Mouse (Mus musculus) 416B (cell line): ENCODE measurements around the gene App.

ENCODE experiments used
- DNase-seq: peaks from one replicate; pipeline ENCODE4 v3.0.0; 2011; ENCODE audit warnings: low read depth

Gene App

DNA sequence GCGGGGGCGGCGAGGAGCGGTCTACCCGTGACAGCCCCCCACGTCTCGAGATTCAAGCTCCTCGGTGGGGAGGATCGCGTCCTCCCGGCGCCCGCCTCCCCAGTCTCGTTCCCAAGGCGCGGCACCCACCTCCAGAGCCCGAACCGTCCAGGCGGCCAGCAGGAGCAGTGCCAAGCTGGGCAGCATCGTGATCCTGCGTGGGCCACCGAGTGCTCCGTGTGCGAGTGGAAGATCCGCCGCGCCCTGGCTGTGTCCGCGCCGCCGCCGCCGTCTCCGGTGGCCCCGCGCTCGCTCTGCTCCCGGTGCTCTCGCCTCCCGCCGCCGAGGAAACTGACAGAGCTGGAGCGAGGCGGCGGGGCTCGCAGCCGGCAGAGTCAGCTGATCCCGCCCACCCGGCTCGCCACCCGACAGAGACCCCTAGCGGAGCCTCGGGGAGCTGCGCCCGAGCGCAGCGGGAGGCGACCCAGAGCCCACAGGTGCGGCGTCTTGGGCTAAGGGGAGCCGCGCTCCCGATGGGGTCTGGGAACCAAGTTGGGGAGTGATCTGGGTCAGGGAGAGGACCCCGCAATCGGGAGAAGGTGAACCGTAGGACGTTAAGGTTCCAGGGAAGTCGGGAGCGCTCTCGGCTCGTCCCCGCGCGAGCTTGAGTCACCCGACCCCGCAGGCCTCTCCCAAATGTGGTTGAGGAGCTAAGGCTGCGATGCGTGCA is at the start of gene App:
App (minus strand) TSS at position 394 of the 709 bp plus-strand sequence.
- no peak for DNase-seq

DNA sequence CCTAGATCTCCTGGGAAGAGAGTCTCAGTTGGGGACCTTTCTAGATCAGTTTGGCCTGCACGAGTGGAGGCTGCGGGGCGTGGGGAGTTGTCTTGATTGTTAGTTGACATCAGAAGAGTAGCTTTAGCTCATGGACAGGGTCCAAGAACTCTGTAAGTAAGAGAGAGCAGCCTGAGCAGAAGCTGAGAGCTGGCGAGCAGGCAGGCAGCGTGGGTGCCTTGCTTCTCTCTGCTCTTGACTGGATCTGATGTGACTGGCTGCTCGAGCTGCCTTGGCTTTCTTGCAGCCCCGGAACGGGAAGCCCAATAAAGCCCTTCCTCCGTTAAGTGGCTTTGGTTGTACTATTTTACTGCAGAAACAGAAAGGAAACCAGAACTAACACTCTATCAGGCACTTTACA is 42.3 kb upstream of the App start:
- DNase-seq: no peak

- DNase-seq: no peak
Observed at GRCm38 (mm10) chr16:85215173-85215572, 41.6 kb upstream of the App start.

DNA sequence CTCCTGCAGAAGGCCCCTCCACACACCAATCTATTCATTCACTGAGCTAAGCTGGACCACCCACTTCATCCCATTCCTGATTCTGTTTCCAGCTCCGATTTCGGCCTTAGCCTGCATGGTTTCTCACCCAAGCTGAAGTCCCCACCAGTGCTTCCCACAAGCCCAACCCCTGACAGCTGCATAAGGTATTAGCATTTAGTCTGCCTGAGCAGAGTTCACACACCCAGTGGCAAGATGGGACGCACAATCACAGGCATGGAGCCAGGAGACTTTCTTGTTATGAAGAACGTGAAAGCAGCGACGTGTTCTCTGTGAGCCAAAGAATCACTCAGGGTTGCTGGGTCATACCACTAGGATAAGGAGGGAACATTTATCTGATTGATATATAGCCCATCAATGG is 22.1 kb upstream of the App start:
- no peak for DNase-seq

DNA sequence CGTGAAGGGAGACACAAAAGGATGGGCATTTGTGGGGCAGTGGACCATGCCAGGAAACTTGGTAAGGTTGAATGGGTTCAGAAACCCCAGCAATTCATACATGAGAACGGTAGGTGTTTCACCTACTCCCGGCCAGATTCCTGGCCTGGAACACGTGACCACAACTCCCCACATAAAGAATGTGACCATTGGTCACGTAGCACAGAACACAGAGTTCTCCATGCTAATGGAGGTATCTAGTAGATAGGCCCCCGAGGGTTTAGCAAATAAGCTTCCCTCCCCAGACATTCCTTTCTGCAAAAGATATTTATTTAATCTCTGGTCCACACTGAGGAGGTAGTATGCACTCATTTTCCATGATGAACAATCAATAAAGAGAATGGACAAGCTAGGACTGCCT is 21.6 kb upstream of the App start:
- DNase-seq: no peak

- DNase-seq: no peak
Observed at GRCm38 (mm10) chr16:85181502-85181901, 7.9 kb upstream of the App start.

DNA sequence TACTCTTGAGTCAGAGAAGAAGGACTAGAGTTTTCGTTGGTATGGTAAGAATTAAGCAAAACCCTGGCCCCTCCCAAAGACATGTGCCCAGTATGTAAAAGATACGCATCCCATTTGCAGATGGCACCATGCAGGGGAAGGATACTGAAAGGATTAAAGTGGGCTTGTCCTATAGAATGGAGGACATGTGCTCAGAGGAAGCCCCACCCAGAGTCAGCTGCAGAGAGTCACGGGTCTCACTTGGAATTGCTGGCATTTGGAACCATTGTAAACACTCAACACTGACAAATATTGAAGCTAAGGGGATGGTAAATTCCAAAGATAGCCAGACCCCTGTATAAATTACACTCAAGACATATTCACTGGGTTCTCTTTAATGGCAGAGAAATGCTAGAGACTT is 7.1 kb upstream of the App start:
- no peak for DNase-seq

DNA sequence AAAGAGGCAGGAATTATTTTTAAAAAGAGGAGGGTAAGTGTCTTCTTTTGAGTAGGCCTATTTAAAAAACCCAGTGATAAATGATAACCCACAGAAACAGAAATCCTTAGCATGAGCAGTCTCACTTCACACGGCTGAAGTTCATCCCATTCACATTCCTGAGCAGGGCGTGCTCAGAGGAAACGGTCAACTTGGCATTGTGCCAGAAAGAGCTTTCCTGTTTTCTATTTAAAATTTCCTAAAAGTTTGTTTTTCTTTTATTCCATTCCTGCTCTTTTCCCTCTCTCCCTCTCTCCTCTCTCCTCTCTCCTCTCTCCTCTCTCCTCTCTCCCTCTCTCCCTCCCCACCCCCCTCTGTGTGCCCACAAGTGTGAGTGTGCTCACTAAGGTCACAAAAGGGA is 3.1 kb upstream of the App start:
- DNase-seq: no peak

DNA sequence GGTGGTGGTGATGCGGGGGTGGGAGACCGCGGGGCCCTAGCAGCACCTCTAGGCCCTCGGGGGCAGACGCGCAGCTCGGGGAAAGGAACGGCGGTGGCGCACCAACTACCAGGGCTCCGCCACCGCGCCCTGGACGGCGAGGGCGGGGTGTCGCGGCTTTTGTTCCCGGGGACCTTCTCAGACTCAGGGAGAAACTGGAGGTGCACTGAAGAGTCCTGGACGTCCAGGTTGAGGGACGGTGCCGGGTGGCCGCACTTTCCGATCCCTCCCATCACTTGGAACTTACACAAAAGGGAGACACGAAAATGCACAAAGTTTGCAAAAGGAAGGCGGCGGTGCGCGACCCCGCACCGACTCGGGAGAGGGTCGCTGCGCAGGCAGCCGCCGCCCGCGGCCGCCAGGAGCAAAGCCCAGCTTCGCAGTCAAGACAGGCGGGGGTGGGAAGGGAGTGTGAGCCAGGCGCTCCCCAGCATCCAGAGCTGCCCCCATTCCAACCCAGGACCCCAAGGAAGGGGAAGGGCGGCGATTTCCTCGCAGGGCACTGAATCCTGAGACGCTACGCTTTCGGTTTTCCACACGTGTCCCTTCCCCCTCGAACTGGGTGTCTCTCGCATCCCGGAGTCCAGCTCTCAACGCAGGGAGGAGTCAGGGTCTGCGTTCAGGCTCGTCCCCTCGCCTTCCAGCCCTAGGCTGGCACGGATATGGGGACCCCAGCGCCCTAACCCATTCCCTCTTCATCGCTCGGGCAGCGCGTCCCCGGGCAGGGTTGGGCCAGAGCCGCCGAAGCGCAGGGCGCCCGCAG is 794 bp downstream of the App start:
- no peak for DNase-seq

DNA sequence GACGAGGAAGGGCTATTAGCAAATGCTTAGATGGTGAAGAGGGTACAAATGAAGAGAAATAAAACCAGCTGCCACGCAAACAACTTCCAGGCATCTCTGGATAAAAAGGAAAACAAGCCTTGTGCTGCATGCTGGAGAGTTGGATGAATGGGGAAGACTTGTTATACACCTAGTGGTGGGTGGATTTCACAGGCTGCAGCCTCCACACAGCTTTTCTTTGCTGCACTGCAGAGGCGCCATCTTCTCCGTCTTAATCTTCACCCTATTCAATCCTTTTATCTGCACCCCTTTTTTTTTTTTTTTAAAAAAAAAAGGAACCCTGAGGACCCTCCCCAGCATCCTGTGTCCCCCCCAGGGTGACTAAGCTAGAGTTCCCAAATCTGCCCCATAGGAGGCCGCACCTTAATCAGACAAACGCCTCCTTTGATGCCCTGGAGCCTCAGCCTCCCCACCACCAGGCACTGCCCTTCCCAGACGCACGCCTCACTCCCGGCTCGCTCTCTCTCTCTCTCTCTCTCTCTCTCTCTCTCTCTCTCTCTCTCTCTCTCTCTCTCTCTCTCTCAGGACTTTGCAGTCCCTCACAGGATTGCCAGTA is 1.5 kb downstream of the App start:
- DNase-seq: no peak

DNA sequence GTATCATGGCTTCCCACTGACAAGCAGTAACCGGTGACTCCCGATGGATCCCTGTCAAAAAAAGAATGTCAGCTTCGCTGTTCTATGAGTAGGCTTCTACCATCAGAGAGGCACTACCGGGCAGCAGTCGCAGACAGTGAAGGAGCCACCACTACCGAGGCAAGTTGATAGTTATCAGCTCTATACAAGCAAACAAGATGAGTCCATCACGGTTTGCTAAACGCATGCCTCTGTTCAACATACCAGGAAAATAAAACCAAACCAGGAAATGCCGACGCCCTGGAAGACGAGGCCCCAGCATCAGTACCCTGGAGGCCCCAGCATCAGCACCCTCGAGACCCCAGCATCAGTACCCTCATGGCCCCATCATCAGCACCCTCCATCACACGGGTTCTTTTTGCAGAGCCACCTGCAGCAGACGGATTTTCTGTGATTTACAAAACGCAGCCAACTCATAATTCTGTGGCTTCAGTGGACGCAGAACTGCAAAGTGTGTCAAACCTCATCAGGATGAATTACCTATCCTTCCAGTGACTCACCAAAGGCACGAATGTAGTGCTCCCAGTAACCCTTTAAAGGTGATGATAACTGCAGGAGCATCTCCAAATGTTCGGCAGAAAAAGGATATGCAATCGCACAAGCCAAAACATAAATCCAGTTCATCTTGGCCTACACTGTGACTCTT is 2.6 kb downstream of the App start:
- DNase-seq: no peak

DNA sequence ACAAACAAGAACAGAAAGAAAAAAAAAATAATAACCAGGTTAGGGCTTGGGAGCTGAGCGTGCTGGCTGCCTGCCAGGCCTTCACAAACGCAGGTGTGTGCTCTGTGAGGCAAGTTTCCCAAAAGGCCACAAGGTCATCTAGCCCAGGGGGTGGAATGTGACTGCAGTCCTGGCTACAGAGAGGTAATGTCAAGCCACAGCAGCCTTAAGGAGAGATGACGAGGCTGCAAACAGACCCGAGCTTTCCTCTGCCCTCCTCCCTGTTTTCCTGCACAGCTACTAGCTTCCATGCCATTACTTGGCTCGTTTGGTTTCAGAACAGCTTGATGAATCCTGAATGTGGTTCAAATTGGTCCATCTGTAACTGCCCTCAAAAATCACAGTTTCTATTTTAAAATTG is 4.7 kb downstream of the App start:
- no peak for DNase-seq

DNA sequence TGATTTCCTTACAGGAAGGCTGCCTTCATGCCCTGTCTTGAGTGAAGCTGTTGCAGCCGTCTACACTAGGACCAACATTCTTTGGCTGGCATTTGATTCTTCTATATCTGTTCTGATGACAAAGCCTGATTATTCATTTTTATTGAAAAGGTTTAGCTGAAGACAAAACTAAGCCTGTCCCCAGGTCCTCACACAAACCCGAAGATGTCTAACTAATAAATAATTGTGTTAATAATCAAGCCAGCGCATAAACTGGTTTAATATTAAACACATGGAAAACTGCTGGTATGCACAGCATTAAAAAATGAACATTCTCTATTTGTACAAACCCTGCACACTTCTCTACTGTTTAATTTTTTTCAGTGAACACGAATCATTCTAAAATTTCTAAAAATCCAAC is 7.4 kb downstream of the App start:
- no peak for DNase-seq

DNA sequence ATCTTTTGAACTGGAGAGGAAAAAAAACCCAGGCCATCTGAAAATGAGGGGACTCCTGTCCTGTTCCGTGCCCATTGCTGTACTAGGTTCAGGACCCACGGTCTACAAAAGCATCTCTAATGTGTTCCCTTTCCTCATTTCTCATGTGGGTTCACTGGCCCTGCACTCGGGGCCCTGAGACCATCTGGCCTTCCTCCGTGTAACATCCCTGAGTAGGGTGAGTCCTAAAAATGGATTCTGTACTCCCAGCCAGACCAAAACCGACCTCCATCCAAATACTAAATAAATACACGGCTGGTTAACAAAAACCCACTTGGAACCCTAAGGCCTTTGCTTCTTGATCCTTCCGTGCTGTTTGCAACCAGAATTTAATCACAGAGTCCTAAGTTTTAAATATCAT is 7.9 kb downstream of the App start:
- no peak for DNase-seq

- no peak for DNase-seq
Observed at GRCm38 (mm10) chr16:85165177-85165576, 8.4 kb downstream of the App start.

GRCm38 (mm10) chr16:85162779-85163178 is 10.8 kb downstream of the App start:
- DNase-seq: no peak

DNA sequence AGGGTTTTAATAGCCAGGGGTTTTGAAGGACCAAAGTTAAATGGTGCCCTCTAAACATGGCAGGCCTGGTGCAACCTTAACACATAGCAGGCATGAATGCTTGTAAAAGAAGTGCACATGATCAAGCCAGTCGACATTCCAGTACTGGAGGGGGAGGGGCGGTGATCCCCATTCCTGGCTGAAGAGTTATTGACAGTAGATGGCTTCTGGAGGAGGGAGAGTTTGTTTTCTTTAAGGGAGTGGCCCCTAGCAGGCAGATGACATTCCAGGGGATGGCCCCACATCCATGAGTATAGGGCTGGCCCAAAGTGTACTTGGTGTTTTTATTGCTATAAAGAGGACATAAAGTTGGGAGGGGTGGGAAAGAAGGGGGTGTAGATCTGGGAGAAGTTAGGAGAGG is 13.4 kb downstream of the App start:
- no peak for DNase-seq

- DNase-seq: no peak
Observed at GRCm38 (mm10) chr16:85157796-85158546, 15.6 kb downstream of the App start.

GRCm38 (mm10) chr16:85157156-85157555 is 16.4 kb downstream of the App start:
- no peak for DNase-seq

DNA sequence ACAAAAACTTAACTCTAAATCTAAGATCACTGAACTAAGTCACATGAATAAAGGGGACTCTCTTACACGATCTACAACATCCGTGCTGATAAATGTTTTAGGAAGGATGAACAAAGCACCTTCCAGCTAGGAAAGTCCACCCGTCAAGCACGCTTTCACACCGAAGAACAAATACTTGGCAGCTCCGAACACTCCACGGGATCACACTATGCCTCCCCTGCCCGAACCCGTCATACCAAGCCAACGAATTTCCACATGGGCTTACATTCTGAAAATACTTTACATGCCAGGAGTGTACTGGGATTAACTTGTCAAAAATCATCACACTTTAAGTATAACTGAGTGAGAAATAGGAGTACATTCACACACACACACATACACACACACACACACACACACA is 17.7 kb downstream of the App start:
- DNase-seq: no peak

DNA sequence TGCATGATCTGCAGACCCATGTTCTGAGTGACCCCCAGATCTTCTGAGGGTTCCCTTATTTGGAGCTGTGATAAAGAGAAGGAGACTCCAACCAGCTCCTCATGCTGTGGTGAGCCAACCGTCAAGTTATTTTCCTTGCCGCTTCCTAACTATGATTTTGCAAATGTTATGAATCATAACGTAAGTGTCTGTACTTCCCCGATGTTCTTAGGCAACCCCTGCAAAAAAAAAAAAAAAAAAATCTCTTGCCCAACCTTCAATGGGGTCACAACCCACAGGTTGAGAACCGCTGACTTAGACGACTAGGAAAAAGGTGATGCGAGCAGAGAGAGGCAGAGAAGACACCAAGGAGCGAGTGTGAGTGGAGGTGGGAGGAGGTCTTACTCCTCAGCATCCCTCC is 21.1 kb downstream of the App start:
- DNase-seq: no peak

- DNase-seq: no peak
Observed at GRCm38 (mm10) chr16:85151681-85152080, 21.9 kb downstream of the App start.
